Mouse (Mus musculus): Measurements from ENCODE around the gene Trim2. TPM values are rescaled to one million over a fixed set of nuclear protein-coding genes. Genes with fewer than 3 reads are reported as not detected.

Trim2 gene
- polyA plus RNA-seq, 1 experiment, result 20.6 TPM

- no peaks in the 10 kb centered on the region for H3K4me1 ChIP-seq (ENCODE audit: control insufficient read depth, insufficient read depth, low read length)
- TF ChIP-seq POLR2A (IDR thresholded peaks at IDR 0.05; ENCODE audit: low read depth, low read length) (no peak), CTCF (IDR thresholded peaks at IDR 0.05; ENCODE audit: borderline replicate concordance, insufficient read depth, low read length) (no peak)
- H3K4me3 ChIP-seq (ENCODE audit: insufficient read depth, low read length), result no peak overlapping the region
- H3K27ac ChIP-seq (ENCODE audit: insufficient read depth, low read length), result no peak overlapping the region; the same call in 1 of the 2 replicates
Measured at GRCm38 (mm10) chr3:84251721-84252120, 55.0 kb downstream of the Trim2 start.

GRCm38 (mm10) chr3:84250275-84250674 is 56.4 kb downstream of the Trim2 start:
- no peak overlapping the region for H3K27ac ChIP-seq (ENCODE audit: insufficient read depth, low read length)
- TF ChIP-seq CTCF (IDR thresholded peaks at IDR 0.05; ENCODE audit: borderline replicate concordance, insufficient read depth, low read length) (no peak), POLR2A (IDR thresholded peaks at IDR 0.05; ENCODE audit: low read depth, low read length) (no peak)
- no peak overlapping the region for H3K4me3 ChIP-seq (ENCODE audit: insufficient read depth, low read length)
- H3K4me1 ChIP-seq (ENCODE audit: control insufficient read depth, insufficient read depth, low read length), result no peaks in the 10 kb centered on the region

GRCm38 (mm10) chr3:84247789-84248188 is 58.9 kb downstream of the Trim2 start:
- H3K4me3 ChIP-seq (ENCODE audit: insufficient read depth, low read length), result no peak overlapping the region
- TF ChIP-seq POLR2A (IDR thresholded peaks at IDR 0.05; ENCODE audit: low read depth, low read length), result no peak
- no peak for TF ChIP-seq CTCF (IDR thresholded peaks at IDR 0.05; ENCODE audit: borderline replicate concordance, insufficient read depth, low read length)
- H3K4me1 ChIP-seq (ENCODE audit: control insufficient read depth, insufficient read depth, low read length), result no peaks in the 10 kb centered on the region
- H3K27ac ChIP-seq (ENCODE audit: insufficient read depth, low read length), result no peak overlapping the region

GRCm38 (mm10) chr3:84246421-84246861 is 60.2 kb downstream of the Trim2 start:
- no peak overlapping the region for H3K27ac ChIP-seq (ENCODE audit: insufficient read depth, low read length)
- no peak overlapping the region for H3K4me3 ChIP-seq (ENCODE audit: insufficient read depth, low read length)
- no peak for TF ChIP-seq POLR2A (IDR thresholded peaks at IDR 0.05; ENCODE audit: low read depth, low read length)
- H3K4me1 ChIP-seq (ENCODE audit: control insufficient read depth, insufficient read depth, low read length), result no peaks in the 10 kb centered on the region

GRCm38 (mm10) chr3:84243116-84243515 is 63.6 kb downstream of the Trim2 start:
- no peak overlapping the region for H3K27ac ChIP-seq (ENCODE audit: insufficient read depth, low read length)
- H3K4me1 ChIP-seq (ENCODE audit: control insufficient read depth, insufficient read depth, low read length), result no peaks in the 10 kb centered on the region
- no peak overlapping the region for H3K4me3 ChIP-seq (ENCODE audit: insufficient read depth, low read length)
- TF ChIP-seq CTCF (IDR thresholded peaks at IDR 0.05; ENCODE audit: borderline replicate concordance, insufficient read depth, low read length), result no peak
- TF ChIP-seq POLR2A (IDR thresholded peaks at IDR 0.05; ENCODE audit: low read depth, low read length), result no peak

- Histone ChIP-seq H3K4me1 (ENCODE audit: control insufficient read depth, insufficient read depth, low read length) (no peaks in the 10 kb centered on the region), H3K4me3 (ENCODE audit: insufficient read depth, low read length) (no peak overlapping the region), H3K27ac (ENCODE audit: insufficient read depth, low read length) (no peak overlapping the region)
- no peak for TF ChIP-seq CTCF (IDR thresholded peaks at IDR 0.05; ENCODE audit: borderline replicate concordance, insufficient read depth, low read length)
- TF ChIP-seq POLR2A (IDR thresholded peaks at IDR 0.05; ENCODE audit: low read depth, low read length), result no peak
Measured at GRCm38 (mm10) chr3:84242497-84242896, 64.2 kb downstream of the Trim2 start.

- TF ChIP-seq POLR2A (IDR thresholded peaks at IDR 0.05; ENCODE audit: low read depth, low read length), result no peak
- TF ChIP-seq CTCF (IDR thresholded peaks at IDR 0.05; ENCODE audit: borderline replicate concordance, insufficient read depth, low read length), result no peak
Measured at GRCm38 (mm10) chr3:84241098-84241497, 65.6 kb downstream of the Trim2 start.

GRCm38 (mm10) chr3:84235420-84236304 is 71.0 kb downstream of the Trim2 start:
- H3K27ac ChIP-seq (ENCODE audit: insufficient read depth, low read length), result no peak overlapping the region
- H3K4me3 ChIP-seq (ENCODE audit: insufficient read depth, low read length), result no peak overlapping the region
- TF ChIP-seq CTCF (IDR thresholded peaks at IDR 0.05; ENCODE audit: borderline replicate concordance, insufficient read depth, low read length) (no peak), POLR2A (IDR thresholded peaks at IDR 0.05; ENCODE audit: low read depth, low read length) (no peak)
- no peaks in the 10 kb centered on the region for H3K4me1 ChIP-seq (ENCODE audit: control insufficient read depth, insufficient read depth, low read length)

More at GRCm38 (mm10) chr3:84241098-84241497, 65.6 kb downstream of the Trim2 start:
- Histone ChIP-seq H3K4me3 (ENCODE audit: insufficient read depth, low read length) (no peak overlapping the region), H3K4me1 (ENCODE audit: control insufficient read depth, insufficient read depth, low read length) (no peaks in the 10 kb centered on the region), H3K27ac (ENCODE audit: insufficient read depth, low read length) (no peak overlapping the region)

GRCm38 (mm10) chr3:84234562-84234961 is 72.1 kb downstream of the Trim2 start:
- Histone ChIP-seq H3K4me1 (ENCODE audit: control insufficient read depth, insufficient read depth, low read length) (no peaks in the 10 kb centered on the region), H3K4me3 (ENCODE audit: insufficient read depth, low read length) (no peak overlapping the region), H3K27ac (ENCODE audit: insufficient read depth, low read length) (no peak overlapping the region)
- TF ChIP-seq POLR2A (IDR thresholded peaks at IDR 0.05; ENCODE audit: low read depth, low read length) (no peak), CTCF (IDR thresholded peaks at IDR 0.05; ENCODE audit: borderline replicate concordance, insufficient read depth, low read length) (no peak)

- TF ChIP-seq CTCF (IDR thresholded peaks at IDR 0.05; ENCODE audit: borderline replicate concordance, insufficient read depth, low read length) (no peak), POLR2A (IDR thresholded peaks at IDR 0.05; ENCODE audit: low read depth, low read length) (no peak)
- no peaks in the 10 kb centered on the region for H3K4me1 ChIP-seq (ENCODE audit: control insufficient read depth, insufficient read depth, low read length)
- no peak overlapping the region for H3K4me3 ChIP-seq (ENCODE audit: insufficient read depth, low read length)
- no peak overlapping the region for H3K27ac ChIP-seq (ENCODE audit: insufficient read depth, low read length)
Measured at GRCm38 (mm10) chr3:84233663-84234415, 72.8 kb downstream of the Trim2 start.
